Mouse (Mus musculus) CH12.LX (cell line): ENCODE results near the gene Cacna1a. TPM values are rescaled to one million over a fixed set of nuclear protein-coding genes. Genes with fewer than 3 reads are reported as not detected.

Experiments used
- DNase-seq: peaks from one replicate; pipeline ENCODE4 v3.0.0-alpha.2; 2013; ENCODE audit errors: extremely low read depth
- H3K27ac ChIP-seq: 2 replicates; pipeline ENCODE4 v1.5.1; 2012; ENCODE audit warnings: low read depth, mild to moderate bottlenecking, control low read depth, moderate library complexity; ENCODE audit not compliant: insufficient read depth
- H3K27me3 ChIP-seq: replicated peaks from 2 replicates; pipeline ENCODE3; 2012; ENCODE audit warnings: inconsistent platforms
- H3K36me3 ChIP-seq, 2 experiments: replicated peaks in 1 of 2; 2 replicates each; pipeline versions ENCODE3 to v1.6.1; 2012; ENCODE audit warnings: inconsistent platforms in 1 of 2, low read length in 1 of 2, mild to moderate bottlenecking in 1 of 2, mixed read lengths in 1 of 2, moderate library complexity in 1 of 2; ENCODE audit not compliant: control insufficient read depth in 1 of 2, insufficient read depth in 1 of 2
- H3K4me1 ChIP-seq, 2 experiments: 2 replicates each; pipeline ENCODE4 v1.6.1; 2012; ENCODE audit warnings: inconsistent platforms in 1 of 2, moderate library complexity in 1 of 2; ENCODE audit not compliant: insufficient read depth in 2 of 2, control insufficient read depth in 1 of 2
- H3K4me2 ChIP-seq: 2 replicates; pipeline ENCODE4 v1.6.1; 2012; ENCODE audit warnings: low read depth, mild to moderate bottlenecking, control low read depth; ENCODE audit not compliant: poor library complexity, insufficient read depth, severe bottlenecking
- H3K4me3 ChIP-seq, 3 experiments: fragments of 150-350 bp in 1 of 3; sonication (generic) in 1 of 3; replicated peaks in 1 of 3; 2 replicates each; pipeline versions ENCODE3 to v1.5.1; 2011 to 2012; ENCODE audit warnings: low read depth in 2 of 3, low read length in 2 of 3, mild to moderate bottlenecking in 2 of 3, moderate library complexity in 2 of 3, control low read depth in 1 of 3, improper control_type of control experiment in 1 of 3, inconsistent platforms in 1 of 3, mixed read lengths in 1 of 3; ENCODE audit not compliant: poor library complexity in 1 of 3
- H3K79me2 ChIP-seq: replicated peaks from 2 replicates; pipeline ENCODE4 v1.6.1; 2012; ENCODE audit warnings: mild to moderate bottlenecking, moderate library complexity; ENCODE audit not compliant: control insufficient read depth, poor library complexity, insufficient read depth, severe bottlenecking; ENCODE audit errors: extremely low read depth
- H3K9ac ChIP-seq: 2 replicates; pipeline ENCODE4 v1.6.1; 2012; ENCODE audit warnings: low read depth, mild to moderate bottlenecking, control low read depth, moderate library complexity; ENCODE audit not compliant: insufficient read depth
- H3K9me3 ChIP-seq: replicated peaks from 2 replicates; pipeline ENCODE3; 2012; ENCODE audit warnings: low read length, inconsistent platforms, mixed read lengths
- CTCF ChIP-seq, 2 experiments: IDR thresholded peaks in 1 of 2; conservative IDR thresholded peaks in 1 of 2; 2 replicates each; pipeline ENCODE4 v1.5.1; 2011 to 2012; ENCODE audit warnings: low read depth in 2 of 2, low read length in 2 of 2, improper control_type of control experiment in 1 of 2, inconsistent platforms in 1 of 2, mild to moderate bottlenecking in 1 of 2, moderate library complexity in 1 of 2
- ELF1 ChIP-seq: IDR thresholded peaks from 2 replicates; pipeline ENCODE4 v1.6.1; 2014; ENCODE audit warnings: low read depth, mild to moderate bottlenecking, inconsistent platforms, low read length, improper control_type of control experiment
- ETS1 ChIP-seq: conservative IDR thresholded peaks from 2 replicates; pipeline ENCODE4 v1.6.1; 2012; ENCODE audit warnings: low read depth, mild to moderate bottlenecking, inconsistent platforms, low read length, improper control_type of control experiment, moderate library complexity
- IRF4 ChIP-seq: IDR thresholded peaks from 2 replicates; pipeline ENCODE4 v1.6.1; 2014; ENCODE audit warnings: low read depth, mild to moderate bottlenecking, inconsistent platforms, low read length, improper control_type of control experiment
- MAFK ChIP-seq: IDR thresholded peaks from 2 replicates; pipeline ENCODE4 v1.6.1; 2011; ENCODE audit warnings: low read length, improper control_type of control experiment; ENCODE audit not compliant: insufficient replicate concordance
- MAX ChIP-seq: IDR thresholded peaks from 2 replicates; pipeline ENCODE4 v1.6.1; 2011; ENCODE audit warnings: low read length, improper control_type of control experiment
- MAZ ChIP-seq: IDR thresholded peaks from 2 replicates; pipeline ENCODE4 v1.6.1; 2012; ENCODE audit warnings: low read depth, mild to moderate bottlenecking, inconsistent platforms, low read length, improper control_type of control experiment, moderate library complexity
- NRF1 ChIP-seq: IDR thresholded peaks from 2 replicates; pipeline ENCODE4 v1.6.1; 2014; ENCODE audit warnings: low read depth, mild to moderate bottlenecking, inconsistent platforms, low read length, improper control_type of control experiment, moderate library complexity
- POLR2A ChIP-seq: IDR thresholded peaks from 2 replicates; pipeline ENCODE4 v1.6.1; 2011; ENCODE audit warnings: low read depth, mild to moderate bottlenecking, improper control_type of control experiment, low read length
- POLR2AphosphoS2 ChIP-seq: IDR thresholded peaks from 2 replicates; pipeline ENCODE4 v1.6.1; 2011; ENCODE audit warnings: low read depth, low read length, improper control_type of control experiment
- RAD21 ChIP-seq: IDR thresholded peaks from 2 replicates; pipeline ENCODE4 v1.6.1; 2011; ENCODE audit warnings: low read depth, mild to moderate bottlenecking, low read length, improper control_type of control experiment, moderate library complexity
- SIN3A ChIP-seq: IDR thresholded peaks from 2 replicates; pipeline ENCODE4 v1.6.1; 2012; ENCODE audit warnings: low read length, improper control_type of control experiment, inconsistent platforms
- TBP ChIP-seq: conservative IDR thresholded peaks from 2 replicates; pipeline ENCODE4 v1.6.1; 2011; ENCODE audit warnings: low read depth, low read length, improper control_type of control experiment
- TCF12 ChIP-seq: IDR thresholded peaks from 2 replicates; pipeline ENCODE4 v1.6.1; 2014; ENCODE audit warnings: low read depth, mild to moderate bottlenecking, inconsistent platforms, low read length, improper control_type of control experiment
- USF1 ChIP-seq: IDR thresholded peaks from 2 replicates; pipeline ENCODE4 v1.6.1; 2014; ENCODE audit warnings: low read depth, mild to moderate bottlenecking, inconsistent platforms, low read length, improper control_type of control experiment
- ZC3H11A ChIP-seq: IDR thresholded peaks from 2 replicates; pipeline ENCODE4 v1.6.1; 2012; ENCODE audit warnings: low read depth, mild to moderate bottlenecking, inconsistent platforms, low read length, improper control_type of control experiment
- ZKSCAN1 ChIP-seq: IDR thresholded peaks from 2 replicates; pipeline ENCODE4 v1.6.1; 2012; ENCODE audit warnings: low read depth, inconsistent platforms, low read length, improper control_type of control experiment, borderline replicate concordance
- dilution Hi-C: fragments of 300-500 bp; cut with MboI; formaldehyde crosslinking; loops from 2 replicates; pipeline ENCODE4 v1.14.3; 2020; ENCODE audit warnings: low sequenced_read_pairs; ENCODE audit not compliant: extremely low pct_unique_long_range_greater_than_20kb, extremely low pct_ligation_motif_present
- in situ Hi-C: fragments of 300-500 bp; cut with MboI; formaldehyde crosslinking; loops from 3 replicates; pipeline ENCODE4 v1.14.3; 2019; ENCODE audit warnings: low sequenced_read_pairs, low pct_ligation_motif_present, low pct_unique_long_range_greater_than_20kb, mixed read lengths
- polyA plus RNA-seq: library from polyadenylated mRNA; unstranded; fragments of >175 nt; gene quantifications from 2 replicates; pipeline ENCODE4 v1.2.1, GENCODE M21; 2012; ENCODE audit warnings: low read depth; ENCODE audit not compliant: insufficient read length
- total RNA-seq, 2 experiments: library from RNA; depleted of rRNA; stranded (reverse); fragments of 300-350 nt in 1 of 2; fragments of >200 nt in 1 of 2; gene quantifications; 2 replicates each; pipeline ENCODE4 v1.2.3; 2012 to 2014

Cacna1a gene
- total and polyA plus RNA-seq, 3 experiments: 2.6 to 9.4 (median 6.9) TPM

DNA sequence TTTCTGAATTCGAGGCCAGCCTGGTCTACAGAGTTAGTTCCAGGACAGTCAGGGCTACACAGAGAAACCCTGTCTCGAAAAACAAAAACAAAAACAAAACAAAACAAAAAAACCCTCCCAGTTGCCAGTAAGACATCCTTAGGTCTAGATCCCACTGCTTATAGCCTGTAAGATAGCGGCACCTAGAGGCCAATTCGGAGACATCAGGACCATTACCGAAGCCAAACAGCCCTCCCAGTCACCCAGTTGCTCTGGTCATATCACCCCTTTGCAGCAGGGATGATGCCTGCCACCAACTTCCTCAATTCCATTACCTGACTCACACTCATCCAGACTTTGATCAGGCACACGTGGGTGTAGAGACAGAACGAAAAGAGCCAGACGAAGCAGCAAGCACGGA is 207.4 kb downstream of the Cacna1a start:
- H3K4me3 ChIP-seq: no peak overlapping the region
- DNase-seq: peak; percentile 42
- peaks cover 0 to 29% of the 10 kb centered on the region in 2 experiments for H3K36me3 ChIP-seq
- H3K79me2 ChIP-seq: no peaks in the 10 kb centered on the region
- H3K27me3 ChIP-seq: peaks cover 37% of the 10 kb centered on the region
- H3K9ac ChIP-seq: no peak overlapping the region
- H3K9me3 ChIP-seq: peaks cover 7% of the 10 kb centered on the region
- H3K27ac ChIP-seq: no peak overlapping the region
- H3K4me2 ChIP-seq: no peak overlapping the region
- peaks cover 0 to 6% of the 10 kb centered on the region in 2 experiments; a peak in 2 of 4 replicates for H3K4me1 ChIP-seq
- TF ChIP-seq IRF4 (no peak), CTCF (conservative IDR thresholded peaks at IDR 0.05 in 1 of 2, IDR thresholded peaks at IDR 0.05 in 1 of 2; ENCODE audit: low read depth in 2 of 2, low read length in 2 of 2) (peak; percentile 46 to 66; a peak in 3 of 4 replicates), NRF1 (no peak), MAX (no peak), POLR2A (no peak), RAD21 (peak; percentile 49)
- in situ Hi-C loops (no loop called here), dilution Hi-C loops (no loop called here)

DNA sequence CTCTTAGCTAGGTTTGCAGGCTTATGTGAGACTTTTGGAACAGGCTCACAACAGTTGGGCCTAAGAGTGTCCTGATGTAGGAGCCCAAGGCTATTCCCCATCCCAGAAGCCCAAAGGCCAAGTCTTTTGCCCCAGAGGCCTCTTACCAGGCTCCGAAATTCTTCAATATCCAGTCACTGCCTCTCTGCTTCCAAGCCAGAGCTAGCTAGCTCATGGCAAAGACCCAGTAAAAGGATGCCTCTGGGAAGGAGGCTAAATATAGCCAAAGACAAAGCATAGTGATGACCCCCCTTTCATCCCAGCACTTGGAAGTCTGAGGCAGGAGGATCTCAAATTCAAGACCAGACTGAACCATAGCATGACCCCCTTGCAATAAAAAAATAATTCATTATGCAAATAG is 211.2 kb downstream of the Cacna1a start:
- H3K4me3 ChIP-seq: no peak overlapping the region
- TF ChIP-seq ETS1: no peak
- no peak for TF ChIP-seq USF1
- no peak for TF ChIP-seq ELF1
- no peak for TF ChIP-seq NRF1
- no peak for TF ChIP-seq ZKSCAN1
- no peak for TF ChIP-seq TCF12
- TF ChIP-seq MAX: no peak
- TF ChIP-seq POLR2AphosphoS2: no peak
- no peak for TF ChIP-seq POLR2A
- no peak for TF ChIP-seq MAZ
- TF ChIP-seq MAFK: no peak
- TF ChIP-seq SIN3A: no peak
- no peak for TF ChIP-seq RAD21
- no peak for TF ChIP-seq ZC3H11A
- no peak for TF ChIP-seq TBP
- TF ChIP-seq CTCF (conservative IDR thresholded peaks at IDR 0.05 in 1 of 2, IDR thresholded peaks at IDR 0.05 in 1 of 2; ENCODE audit: low read depth in 2 of 2, low read length in 2 of 2): no peak
- TF ChIP-seq, all 38 proteins: peak for 0
- peaks cover 43% of the 10 kb centered on the region for H3K27me3 ChIP-seq
- DNase-seq: no peak
- no peak overlapping the region for H3K27ac ChIP-seq
- in situ Hi-C loops: no loop called here
- no peak overlapping the region for H3K4me2 ChIP-seq
- dilution Hi-C loops: no loop called here
- H3K9ac ChIP-seq: no peak overlapping the region
- H3K79me2 ChIP-seq: no peaks in the 10 kb centered on the region
- H3K36me3 ChIP-seq: peaks cover 0 to 29% of the 10 kb centered on the region in 2 experiments
- peaks cover 0 to 10% of the 10 kb centered on the region in 2 experiments; a peak in 2 of 4 replicates for H3K4me1 ChIP-seq
- peaks cover 9% of the 10 kb centered on the region for H3K9me3 ChIP-seq
